Mouse (Mus musculus): ENCODE measurements around the gene Olfr1380. TPM values are rescaled to one million over a fixed set of nuclear protein-coding genes. Genes with fewer than 3 reads are reported as not detected.

The Olfr1380 gene
- polyA plus RNA-seq, 1 experiment from 2014 or later, result not detected

- Histone ChIP-seq H3K36me3 (ENCODE audit: control insufficient read depth, insufficient read depth, low read length) (no peaks in the 10 kb centered on the region), H3K4me2 (ENCODE audit: low read depth, low read length, severe bottlenecking) (no peak overlapping the region)
Observed at GRCm38 (mm10) chr11:49613349-49613748, 56.7 kb downstream of the Olfr1380 start.

More at GRCm38 (mm10) chr11:49613349-49613748, 56.7 kb downstream of the Olfr1380 start:
- Histone ChIP-seq H3K4me1 (replicated peaks; ENCODE audit: control insufficient read depth, insufficient read depth, low read length) (no peaks in the 10 kb centered on the region), H3K27me3 (ENCODE audit: control insufficient read depth, insufficient read depth, low read length) (peaks cover 19% of the 10 kb centered on the region), H3K9me3 (ENCODE audit: control insufficient read depth, low read length) (no peaks in the 10 kb centered on the region), H3K27ac (ENCODE audit: low read depth, low read length) (no peak overlapping the region), H3K9ac (ENCODE audit: low read length) (no peak overlapping the region), H3K4me3 (ENCODE audit: low read depth, low read length) (no peak overlapping the region)
- ATAC-seq (replicated peaks; ENCODE audit: low FRiP score), result no peak
- 16% methylated on average over 10 of the region's 10 CpGs for WGBS
- no peak for DNase-seq (ENCODE audit: low spot score)

Other genes starting within 250 kb of the Olfr1380 start
- gene Olfr1391, start 234.1 kb upstream of the Olfr1380 start, polyA plus RNA-seq (2014; fragmentation: Nextera tagmentation; extraction: Ambion mirVana), result not detected in 2 replicates
- not detected in 2 replicates for gene Olfr1390, start 221.7 kb upstream of the Olfr1380 start, polyA plus RNA-seq (2014; fragmentation: Nextera tagmentation; extraction: Ambion mirVana)
- gene Olfr1389, start 133.8 kb upstream of the Olfr1380 start, polyA plus RNA-seq (2014; fragmentation: Nextera tagmentation; extraction: Ambion mirVana), result not detected in 2 replicates
- gene Olfr1388, start 120.3 kb upstream of the Olfr1380 start, polyA plus RNA-seq (2014; fragmentation: Nextera tagmentation; extraction: Ambion mirVana), result 0.17 and 0.20 TPM in 2 replicates
- gene Olfr1387, start 101.5 kb upstream of the Olfr1380 start, polyA plus RNA-seq (2014; fragmentation: Nextera tagmentation; extraction: Ambion mirVana), result not detected in 2 replicates
- not detected in 2 replicates for gene Olfr1386, start 91.8 kb upstream of the Olfr1380 start, polyA plus RNA-seq (2014; fragmentation: Nextera tagmentation; extraction: Ambion mirVana)
- gene Olfr1385, start 67.8 kb upstream of the Olfr1380 start, polyA plus RNA-seq (2014; fragmentation: Nextera tagmentation; extraction: Ambion mirVana), result not detected in 2 replicates
- not detected in 2 replicates for gene Olfr1384, start 50.2 kb upstream of the Olfr1380 start, polyA plus RNA-seq (2014; fragmentation: Nextera tagmentation; extraction: Ambion mirVana)
- not detected in 2 replicates for gene Olfr1383, start 37.2 kb upstream of the Olfr1380 start, polyA plus RNA-seq (2014; fragmentation: Nextera tagmentation; extraction: Ambion mirVana)
- not detected in 2 replicates for gene Olfr1382, start 28.6 kb upstream of the Olfr1380 start, polyA plus RNA-seq (2014; fragmentation: Nextera tagmentation; extraction: Ambion mirVana)
- gene Olfr1381, start 13.4 kb upstream of the Olfr1380 start, polyA plus RNA-seq (2014; fragmentation: Nextera tagmentation; extraction: Ambion mirVana), result not detected in 2 replicates
- gene Flt4, start 52.4 kb downstream of the Olfr1380 start, polyA plus RNA-seq (2014; fragmentation: Nextera tagmentation; extraction: Ambion mirVana), result 4.1 and 4.2 TPM in 2 replicates
- gene Scgb3a1, start 106.7 kb downstream of the Olfr1380 start, polyA plus RNA-seq (2014; fragmentation: Nextera tagmentation; extraction: Ambion mirVana), result not detected in 2 replicates
- gene Cnot6, start 155.8 kb downstream of the Olfr1380 start, polyA plus RNA-seq (2014; fragmentation: Nextera tagmentation; extraction: Ambion mirVana), result 55.3 and 60.2 TPM in 2 replicates
- 11.2 and 14.1 TPM in 2 replicates for gene Gfpt2, start 237.3 kb downstream of the Olfr1380 start, polyA plus RNA-seq (2014; fragmentation: Nextera tagmentation; extraction: Ambion mirVana)